Mouse (Mus musculus) thymus, adult 18-20 months (tissue): ENCODE measurements around the gene Ubox5.
"Not testable (repeated sequence)": the region's sequence is repeated elsewhere in the genome, so short reads cannot be mapped to it uniquely, and the experiment has no call there.

Source experiments
- DNase-seq, 2 experiments: peaks; one replicate each; pipeline ENCODE4 v3.0.0; 2022; ENCODE audit warnings: mixed read lengths in 2 of 2

Ubox5 gene

DNA sequence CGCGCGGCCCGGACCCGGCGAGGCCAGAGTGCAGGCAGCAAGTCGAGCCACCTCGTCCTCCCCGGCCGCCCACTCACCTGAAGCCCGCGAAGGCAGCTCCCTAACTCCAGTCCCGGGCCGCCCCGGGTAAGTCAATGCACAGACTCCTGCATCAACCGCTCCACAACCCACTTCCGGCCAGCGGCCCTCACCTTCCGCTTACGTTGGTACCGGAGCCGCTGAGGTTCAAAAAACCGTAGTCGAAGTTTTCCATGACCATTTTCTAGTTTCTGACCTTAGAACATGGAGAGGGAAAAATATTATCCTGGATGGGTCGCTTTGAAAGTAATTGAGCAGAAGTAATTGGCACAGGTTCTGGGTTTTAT lies at the start of gene Ubox5, which contains the start of gene Fastkd5:
TSS of gene Ubox5 (minus strand) at position 200 of the 365 bp plus-strand sequence.
TSS of gene Fastkd5 (minus strand) at position 189 of the 365 bp plus-strand sequence.
- peak; percentile 73 to 79 for DNase-seq

DNA sequence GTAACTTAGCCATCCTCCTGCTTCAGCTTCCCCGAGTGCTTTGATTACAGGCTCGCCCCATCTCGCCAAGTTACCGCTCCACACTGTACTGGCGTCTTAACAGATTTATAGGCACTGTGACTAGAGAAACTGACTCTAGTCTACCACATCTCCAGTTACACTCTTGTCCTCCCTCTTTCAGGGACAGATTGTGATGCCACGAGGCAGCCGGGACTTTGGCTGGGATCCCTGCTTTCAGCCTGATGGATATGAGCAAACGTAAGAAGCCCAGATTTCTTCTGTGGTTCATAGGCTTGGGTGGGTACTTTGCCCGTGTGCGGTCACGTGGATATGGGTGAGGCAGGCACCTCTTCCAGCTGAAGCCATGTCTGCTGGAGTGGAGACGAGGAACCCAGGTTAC lies 49.3 kb upstream of the Ubox5 start:
- no peak for DNase-seq

DNA sequence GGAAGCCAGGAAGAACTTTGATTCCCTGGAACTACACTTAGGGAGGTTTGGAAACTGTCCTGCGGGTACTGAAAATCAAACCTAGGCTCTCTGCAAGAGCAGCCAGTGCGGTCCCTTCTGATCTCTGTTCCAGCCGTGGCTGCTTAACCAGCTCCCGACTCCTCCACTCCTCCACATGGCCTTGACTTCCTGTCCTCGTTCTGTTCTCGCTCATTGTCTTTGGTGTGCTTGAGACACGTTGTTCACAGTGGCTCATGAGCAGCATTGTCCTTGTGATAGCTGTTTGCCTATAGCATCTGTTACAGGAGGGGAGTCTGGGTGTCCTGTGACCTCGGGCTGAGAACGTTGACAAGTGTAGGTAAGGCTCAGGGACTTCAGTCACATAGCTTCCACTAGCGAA lies 47.4 kb upstream of the Ubox5 start:
- DNase-seq = no peak

DNA sequence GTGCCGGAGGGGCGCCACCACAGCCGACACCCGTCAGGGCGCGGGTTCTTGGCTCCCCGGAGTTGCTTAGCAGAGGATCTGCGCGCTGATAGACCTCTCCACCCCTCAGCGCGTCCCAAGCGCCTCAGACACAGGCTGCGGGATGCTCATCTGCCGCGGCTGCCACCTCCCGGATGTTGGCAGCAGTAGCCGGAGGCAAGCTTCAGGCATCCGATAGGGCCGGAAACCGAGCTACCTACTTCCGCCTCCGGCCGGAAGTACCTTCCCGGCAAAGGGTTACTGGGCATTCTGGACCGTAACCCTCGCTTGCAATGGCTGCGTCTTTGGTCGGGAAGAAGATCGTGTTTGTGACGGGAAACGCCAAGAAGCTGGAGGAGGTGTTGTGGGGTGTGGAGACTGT lies 37.7 kb upstream of the Ubox5 start, which contains the start of gene Itpa:
TSS of gene Itpa (plus strand) at position 52 of the 400 bp plus-strand sequence.
- peak; percentile 78 to 82 for DNase-seq

DNA sequence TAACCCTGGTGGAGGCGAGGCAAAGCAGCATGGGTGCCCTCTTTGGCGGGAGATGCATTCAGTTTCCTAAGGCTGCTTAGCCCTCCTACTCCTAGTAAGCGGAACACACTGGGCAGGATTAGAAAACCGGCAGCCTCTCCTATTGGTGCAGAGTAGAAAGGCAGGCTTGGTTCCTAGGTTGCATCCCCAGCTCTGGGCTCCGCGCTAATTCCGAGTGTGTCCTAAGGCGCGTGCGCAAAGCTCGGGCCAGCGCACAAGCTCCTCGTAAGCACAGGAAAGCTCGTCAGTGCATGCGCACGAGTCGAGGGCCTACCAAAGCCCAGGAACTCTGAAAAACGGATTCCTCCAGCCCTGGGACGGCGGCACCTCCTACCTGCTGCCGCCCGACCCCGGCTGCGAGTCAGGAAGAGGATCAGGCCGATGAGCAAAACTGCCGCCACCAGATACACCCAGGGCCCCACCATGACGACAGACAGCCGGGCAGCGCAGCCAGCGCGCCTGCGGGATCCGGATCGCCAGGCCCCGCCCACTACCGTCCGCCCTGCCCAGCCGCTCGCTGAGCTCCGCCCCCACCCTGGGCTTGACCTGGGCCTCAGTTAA lies 34.4 kb upstream of the Ubox5 start, which contains the start of gene Ddrgk1:
TSS of gene Ddrgk1 (minus strand) at position 558 of the 600 bp plus-strand sequence.
- peak; percentile 79 to 84 for DNase-seq

DNA sequence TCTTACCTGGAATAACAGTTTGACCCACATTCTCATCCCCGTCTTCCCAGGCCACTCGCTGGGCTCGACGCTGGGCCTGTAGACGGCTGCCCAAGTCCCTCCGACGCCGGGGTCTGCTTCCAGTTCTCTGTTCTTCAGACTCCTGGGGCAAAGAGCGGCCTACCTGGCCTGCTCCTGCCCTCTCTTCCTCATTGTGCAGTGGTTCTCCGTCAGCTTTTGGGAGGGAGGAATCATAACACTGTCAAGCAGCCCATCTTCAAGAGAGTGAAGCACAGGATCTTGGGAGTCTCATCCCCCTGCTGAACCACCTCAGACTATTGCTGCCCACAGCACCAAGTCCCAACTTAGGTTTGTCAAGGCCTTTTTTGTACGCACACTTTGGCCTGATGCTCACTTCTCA lies 33.5 kb upstream of the Ubox5 start:
- no peak for DNase-seq

DNA sequence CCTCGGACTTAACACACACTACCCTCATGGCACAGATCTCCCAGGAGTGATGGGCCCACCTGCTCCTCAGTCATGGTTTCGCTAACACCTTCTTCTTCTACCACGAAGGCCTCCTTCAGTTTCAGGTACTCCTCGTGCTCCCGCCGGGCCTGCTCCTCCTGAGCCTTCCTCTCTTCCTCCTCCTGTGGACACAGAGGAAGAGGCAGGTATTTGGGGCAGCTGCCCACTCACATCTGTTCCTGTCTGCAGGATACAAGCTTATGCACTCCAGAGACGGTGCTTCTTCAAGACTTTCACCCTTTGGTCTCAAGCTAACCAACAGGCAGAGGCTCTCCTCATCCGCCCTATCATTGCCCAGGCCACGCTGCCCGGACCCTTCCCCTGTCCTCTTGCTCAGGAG lies 28.7 kb upstream of the Ubox5 start:
- no peak for DNase-seq

DNA sequence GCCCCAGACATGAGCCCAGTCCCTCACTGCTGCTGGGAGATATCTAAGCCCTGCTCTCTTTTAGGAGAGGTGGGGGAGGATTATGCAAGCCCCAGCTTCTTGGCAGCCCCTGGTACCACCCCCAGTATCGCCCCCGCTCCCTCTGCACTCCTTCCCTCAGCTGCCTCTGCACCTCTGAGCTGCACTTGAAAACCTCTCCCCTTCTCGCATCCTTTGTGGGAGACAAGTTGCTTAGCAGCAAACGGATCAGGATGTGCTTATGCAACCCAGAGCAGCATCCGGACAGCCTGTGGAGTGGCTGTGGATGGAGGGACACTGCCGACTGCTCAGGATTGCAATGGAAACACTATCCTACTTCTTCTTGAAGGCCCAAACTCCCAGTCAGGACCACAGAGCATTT lies 27.7 kb upstream of the Ubox5 start:
- no peak for DNase-seq

DNA sequence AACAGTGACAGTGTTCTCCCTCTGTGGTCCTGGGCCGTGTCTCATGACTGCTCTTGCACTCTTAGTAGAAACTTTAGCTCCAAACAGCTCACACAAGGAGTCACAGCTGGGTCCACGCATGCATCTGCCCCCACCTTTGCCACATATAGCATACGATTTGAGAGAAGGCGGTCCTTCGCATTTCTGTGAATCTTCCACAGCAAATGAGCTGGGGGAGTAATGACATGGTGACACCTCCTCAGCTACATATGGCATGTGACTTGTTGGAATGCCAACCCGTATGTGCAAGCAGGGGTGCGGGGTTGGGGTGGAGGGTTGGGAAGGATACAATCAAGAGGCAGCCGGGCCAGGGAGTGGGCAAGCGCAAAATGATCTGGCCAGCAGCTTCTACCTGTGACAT lies 26.7 kb upstream of the Ubox5 start:
- DNase-seq = no peak

DNA sequence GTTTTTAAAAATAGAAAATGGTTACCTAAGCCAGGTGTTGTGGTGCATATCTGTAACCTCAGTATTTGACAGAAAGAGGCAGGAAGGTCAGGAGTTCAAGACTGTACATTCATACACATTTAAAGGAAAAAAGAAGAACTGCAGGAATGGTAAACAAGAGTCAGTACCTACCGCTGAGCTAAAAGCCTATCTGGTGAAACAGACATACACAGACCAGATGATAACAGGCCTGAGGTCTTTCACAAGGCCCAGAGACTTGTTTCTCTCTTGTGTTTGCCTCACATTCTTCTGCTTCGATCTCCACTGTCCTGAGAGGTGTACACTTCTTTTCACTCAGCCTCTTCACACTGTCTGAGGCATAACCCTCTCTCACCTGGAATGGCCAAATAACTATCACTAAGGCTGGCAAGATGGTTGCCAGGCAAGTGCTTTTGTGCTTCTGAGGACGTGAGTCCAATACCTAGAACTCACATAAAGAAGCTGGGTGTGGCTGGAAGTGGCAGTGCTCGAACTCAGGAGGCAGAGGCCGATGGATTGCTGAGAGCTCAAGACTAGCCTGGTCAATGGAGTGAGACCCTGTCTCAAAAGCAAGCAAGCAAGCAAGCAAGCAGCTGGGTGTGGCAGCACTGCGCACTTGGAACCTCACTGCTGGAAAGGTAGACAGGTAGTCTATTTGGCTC lies 26.0 kb upstream of the Ubox5 start:
- no peak for DNase-seq

DNA sequence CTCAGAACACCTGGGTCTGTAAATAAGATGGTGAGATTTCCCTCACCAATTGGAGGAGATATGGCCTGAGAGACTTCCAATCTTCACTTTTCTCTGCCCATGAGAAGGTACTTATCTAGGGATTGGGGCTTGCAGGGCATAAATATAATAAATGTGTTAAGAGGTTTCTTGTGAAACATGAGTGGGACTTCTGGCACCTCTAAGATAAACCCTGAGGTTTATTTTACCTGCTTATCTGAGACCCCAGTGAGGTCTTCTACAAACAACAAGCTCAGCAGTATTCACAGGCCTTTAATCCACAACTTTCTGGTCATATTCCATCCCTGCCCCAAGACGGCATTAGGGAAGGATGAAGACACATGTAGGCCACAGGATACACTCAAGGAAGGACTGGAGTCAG lies 23.9 kb upstream of the Ubox5 start:
- no peak for DNase-seq

DNA sequence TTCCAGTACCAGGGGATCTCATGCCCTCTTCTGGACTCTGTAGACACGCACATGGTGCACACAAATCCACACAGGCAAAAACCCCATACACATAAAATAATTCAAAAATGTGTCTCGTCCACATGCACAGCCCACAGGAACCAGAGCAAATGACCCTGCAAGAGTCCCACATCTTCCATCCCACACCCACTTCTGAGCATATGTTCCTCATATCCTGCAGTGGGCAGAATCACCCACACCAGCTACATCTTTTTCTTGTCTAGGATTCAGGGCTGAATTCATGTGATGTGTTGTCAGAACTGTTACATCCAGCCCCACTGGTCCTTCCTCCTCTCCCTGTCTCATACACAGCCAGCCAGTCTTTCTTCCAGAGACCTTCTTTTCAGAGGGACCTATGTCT lies 23.5 kb upstream of the Ubox5 start:
- DNase-seq = no peak

DNA sequence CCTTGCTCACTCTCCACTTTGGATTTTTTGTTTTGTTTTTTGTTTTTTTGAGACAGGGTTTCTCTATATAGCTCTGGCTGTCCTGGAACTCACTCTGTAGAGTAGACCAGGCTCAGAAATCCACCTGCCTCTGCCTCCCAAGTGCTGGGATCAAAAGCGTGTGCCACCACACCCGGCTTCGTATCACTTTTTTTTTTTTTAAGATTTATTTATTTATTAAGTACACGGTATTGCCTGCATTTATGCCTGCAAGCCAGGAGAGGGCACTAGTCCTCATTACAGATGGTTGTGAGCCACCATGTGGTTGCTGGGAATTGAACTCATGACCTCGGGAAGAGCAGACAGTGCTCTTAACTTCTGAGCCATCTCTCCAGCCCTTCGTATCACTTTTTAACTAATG lies 19.2 kb upstream of the Ubox5 start:
- DNase-seq = not testable (repeated sequence)

DNA sequence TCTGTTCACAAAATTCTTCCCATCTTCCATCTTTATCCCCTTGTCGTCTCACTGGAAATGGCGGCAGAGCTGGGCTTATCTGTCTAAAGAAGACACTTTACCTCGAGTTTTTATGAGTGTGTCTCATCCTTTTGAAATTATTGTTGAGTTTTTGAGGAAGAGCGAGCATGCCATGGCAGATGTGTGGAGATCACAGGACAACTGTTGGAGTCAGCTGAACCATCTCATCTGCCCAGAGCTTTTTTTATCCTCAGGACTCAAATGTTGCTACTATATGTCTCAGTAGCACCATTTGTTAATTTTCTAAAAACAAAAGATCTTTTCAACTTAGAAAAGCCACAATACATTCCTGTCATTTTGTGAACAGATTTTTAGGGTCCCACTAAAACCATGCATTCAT lies 15.4 kb upstream of the Ubox5 start:
- DNase-seq = no peak

DNA sequence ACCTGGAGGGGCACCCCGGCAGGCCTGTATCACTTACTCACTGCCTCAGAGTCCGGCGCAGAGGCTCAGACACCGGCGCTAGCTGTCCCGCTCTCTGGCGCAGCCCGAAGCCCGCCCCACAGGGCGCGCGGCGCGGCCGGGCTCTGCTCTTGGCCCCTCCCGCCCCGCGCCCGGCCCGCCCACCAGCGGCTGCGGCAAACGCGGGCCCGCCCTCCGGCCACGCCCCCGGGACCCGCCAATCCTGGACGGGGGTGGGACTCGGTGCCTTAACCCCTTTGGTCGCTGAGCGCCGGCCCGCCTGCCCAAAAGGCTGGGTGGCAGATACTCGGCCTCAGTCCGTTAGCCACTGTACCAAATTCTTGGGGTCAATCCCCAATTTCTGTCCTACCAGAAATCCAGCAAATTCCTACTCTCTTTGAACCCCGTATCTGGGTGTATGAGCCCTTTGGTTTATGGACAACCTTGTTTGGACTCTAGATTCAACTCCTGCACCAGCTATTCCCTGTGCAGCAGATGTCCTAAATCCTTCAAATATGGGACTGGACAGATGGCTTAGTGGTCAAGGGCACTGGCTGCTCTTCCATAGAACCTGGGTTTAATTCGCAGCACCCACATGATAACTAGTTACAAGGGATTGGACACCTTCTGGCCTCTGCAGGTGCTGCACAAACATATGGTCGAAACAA lies 13.0 kb upstream of the Ubox5 start, which contains the start of gene Lzts3:
TSS of gene Lzts3 (minus strand) at position 120 of the 686 bp plus-strand sequence.
- DNase-seq = peak; percentile 81 to 83

DNA sequence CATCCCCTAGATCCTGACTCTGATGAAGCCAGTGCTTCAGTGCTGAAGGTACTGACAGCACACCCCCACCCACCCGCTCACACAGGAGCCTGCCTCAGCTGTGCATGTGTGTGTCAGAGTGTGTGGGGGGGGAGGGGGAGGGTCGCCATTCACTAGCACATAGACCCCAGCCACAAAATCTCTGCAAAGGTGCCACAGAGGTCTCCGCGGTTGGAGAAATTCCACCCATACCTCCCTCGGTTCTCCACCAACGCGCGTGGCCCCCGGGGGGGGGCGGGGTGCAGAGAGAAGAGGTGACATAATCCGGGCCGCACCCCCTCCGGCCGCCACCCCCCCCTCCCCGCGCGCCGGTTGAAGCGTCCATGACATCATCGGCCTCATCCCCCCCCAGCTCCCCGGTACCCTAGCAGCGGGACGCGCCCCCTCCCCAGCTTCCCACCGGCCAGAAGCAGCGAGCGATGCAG lies 12.4 kb upstream of the Ubox5 start:
- DNase-seq = peak in 1 of 2 experiments; percentile 31

DNA sequence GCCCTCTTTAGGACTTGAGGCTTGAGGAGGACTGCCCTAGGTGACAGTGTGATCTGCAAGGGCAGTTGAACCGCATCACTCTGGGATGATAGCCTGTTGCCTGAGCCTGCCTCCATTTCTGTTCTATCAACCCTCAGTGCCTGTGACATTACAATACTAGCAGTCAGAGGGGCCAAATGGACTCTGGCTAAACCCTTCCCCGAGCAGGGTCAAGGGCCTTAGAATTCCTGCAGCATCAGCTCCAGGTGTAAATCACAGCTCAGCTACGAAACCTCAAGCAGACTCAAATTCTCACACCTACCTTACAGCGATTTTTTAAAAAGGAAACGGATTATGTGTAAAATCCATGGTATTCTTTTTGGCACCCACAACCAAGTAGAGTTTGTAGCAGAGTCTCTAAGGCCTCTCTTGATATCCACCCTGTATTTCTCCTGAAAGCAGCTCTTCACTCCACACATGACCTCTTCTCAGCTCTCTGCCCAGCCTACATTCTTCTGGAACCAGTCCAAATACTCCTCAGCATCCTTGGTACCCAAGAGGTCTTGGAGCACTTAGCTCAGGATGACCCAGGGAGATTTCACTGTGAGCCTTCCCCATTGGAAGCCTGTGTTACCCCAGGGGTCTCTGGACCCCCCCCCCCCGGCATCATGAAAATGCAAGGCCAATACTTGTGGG lies 11.7 kb upstream of the Ubox5 start:
- DNase-seq = no peak

DNA sequence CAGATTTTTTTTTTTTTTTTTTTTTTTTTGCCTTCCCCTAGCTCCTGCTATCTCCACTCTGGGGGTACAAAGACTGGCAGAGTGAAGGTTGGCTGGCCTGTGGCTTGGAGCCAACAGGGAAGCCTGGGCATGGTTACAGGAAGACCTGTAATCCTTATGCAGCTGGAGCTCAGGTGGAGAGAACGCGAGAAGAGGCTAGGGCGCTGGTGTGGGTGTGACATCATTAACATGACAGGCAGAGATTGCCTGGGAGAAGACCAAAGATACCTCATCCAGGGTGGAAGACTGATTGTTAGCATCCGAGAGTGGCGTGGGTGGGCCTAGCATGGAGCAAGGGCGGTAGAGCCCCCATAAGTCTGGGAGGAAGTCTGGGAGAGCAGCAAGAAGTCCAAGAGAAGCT lies 9.4 kb upstream of the Ubox5 start:
- no peak for DNase-seq

DNA sequence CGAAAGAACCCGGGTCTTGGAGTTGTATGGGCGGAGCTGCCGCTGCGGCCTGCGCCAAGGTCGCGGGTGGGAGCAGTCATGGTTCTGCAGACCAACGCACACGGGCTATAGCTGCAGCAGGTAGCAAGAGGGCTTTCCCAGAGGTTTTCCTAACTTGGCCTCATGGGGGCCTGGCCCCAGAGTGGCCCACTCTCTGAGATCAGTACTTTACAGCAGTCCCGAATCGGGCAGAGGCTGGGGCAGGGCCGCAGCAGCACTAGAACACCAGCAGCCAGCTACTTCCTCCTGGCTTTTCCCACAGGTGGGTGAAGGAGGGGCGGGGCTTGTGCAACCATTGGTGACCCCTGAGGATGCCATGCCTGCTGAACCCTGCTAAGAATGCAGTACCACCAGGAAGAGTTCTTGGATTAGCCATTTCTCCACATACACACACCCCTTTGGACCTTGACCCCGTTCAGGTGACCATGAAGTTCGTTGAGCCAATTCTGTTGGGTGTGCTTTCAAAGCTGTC lies 8.3 kb upstream of the Ubox5 start:
- DNase-seq = no peak

DNA sequence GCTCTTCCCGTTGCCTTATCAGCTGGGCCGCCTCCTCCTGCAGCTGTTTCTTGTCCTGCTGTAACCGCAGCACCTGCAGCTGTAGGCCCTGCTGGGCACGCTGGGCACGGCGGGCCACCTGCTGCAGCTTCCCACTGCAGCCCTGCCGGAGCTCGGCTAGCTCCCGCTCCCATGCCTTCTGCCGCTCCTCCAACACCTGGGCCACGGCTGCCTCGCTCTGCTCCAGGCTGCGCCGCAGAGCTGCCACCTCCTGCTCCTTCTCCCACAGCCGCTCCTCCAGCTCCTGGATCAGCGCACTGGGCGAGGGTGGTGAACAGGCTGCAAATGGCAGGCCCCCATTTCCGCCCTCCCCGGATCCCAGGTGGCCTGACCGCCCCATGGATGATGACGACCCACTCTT lies 6.0 kb upstream of the Ubox5 start:
- DNase-seq = peak; percentile 70 to 81

DNA sequence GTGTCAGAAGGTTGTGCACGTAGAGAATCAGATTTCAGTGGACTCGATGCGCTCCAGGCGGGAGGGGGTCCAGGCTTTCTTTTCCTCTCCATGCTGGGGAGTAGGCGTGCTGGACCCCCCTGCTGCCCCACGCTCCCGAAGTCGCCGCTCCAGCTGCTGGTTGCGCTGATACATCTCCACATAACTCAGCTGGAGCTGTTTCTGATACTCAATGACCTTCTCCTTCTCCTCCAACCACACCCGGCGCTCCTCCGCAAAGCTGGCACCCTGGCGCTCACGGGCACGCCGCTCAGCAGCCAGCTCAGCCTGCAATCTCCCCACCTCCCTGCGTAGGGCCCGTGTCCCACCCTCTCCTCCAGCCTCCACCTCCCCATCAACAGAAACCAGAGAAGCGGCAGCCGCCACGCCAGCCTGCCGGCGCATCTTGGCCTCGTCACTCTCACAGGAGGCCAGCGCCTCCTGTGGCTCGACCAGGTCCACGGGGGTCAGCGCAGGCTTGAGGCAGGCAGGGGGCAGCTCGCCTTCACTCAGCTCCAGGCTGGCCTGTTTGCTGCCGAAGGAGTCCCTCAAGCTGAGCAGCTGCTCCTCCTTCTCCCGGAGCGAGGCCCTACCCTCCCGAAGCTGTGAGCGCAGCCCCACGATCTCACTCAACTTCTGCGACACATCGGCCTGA lies 5.0 kb upstream of the Ubox5 start:
- peak; percentile 25 to 31 for DNase-seq

DNA sequence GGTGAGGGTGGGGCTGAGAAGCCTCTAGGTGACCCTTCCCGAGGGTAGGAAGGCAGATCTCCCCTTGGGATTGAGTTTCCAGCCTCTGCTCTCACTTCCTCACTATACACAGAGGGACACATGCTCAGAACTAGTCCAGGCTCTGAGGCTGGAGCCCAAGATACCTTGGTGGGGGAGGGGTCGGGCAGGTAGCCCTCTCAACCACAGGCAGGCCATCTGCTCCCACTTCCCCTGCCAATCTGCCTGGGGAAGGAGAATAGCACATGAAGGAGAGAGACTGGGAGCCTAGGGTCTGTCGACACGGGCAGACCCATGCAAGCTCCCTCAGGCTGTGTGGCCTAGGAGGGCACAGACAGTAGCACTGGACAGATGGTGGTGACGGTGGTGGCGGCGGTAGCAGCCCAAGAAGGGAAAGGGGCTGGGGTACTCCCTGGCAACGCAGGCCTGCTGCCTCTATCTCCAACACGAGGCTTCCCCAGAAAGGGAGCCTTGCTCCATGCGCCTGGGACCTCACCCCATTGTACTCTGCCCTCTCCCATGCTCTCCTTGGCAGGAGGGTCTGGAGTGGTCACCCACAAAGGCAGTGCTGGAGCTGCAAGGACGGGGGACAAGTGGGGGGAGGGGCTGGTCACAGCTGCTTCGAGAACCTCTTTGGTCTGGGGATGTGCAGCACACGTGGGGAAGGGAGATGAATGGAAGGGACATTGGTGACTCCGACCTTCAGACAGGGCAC lies 4.3 kb upstream of the Ubox5 start:
- peak in 1 of 2 experiments; percentile 11 for DNase-seq
